Mouse (Mus musculus) bone marrow macrophage, adult 2 months (primary cell): Measurements from ENCODE around the gene Cd46.

Source experiments
- CTCF ChIP-seq: IDR thresholded peaks from 2 replicates; pipeline ENCODE4 v1.5.1; 2012; ENCODE audit warnings: low read depth, mild to moderate bottlenecking, low read length, moderate library complexity
- POLR2A ChIP-seq: IDR thresholded peaks from 2 replicates; pipeline ENCODE4 v1.6.1; 2012; ENCODE audit warnings: mild to moderate bottlenecking, low read depth, low read length, borderline replicate concordance

- TF ChIP-seq CTCF = no peak
- TF ChIP-seq POLR2A = no peak
These were observed 97.8 kb downstream of the Cd46 start for GRCm38 (mm10) chr1:194994262-194994661.
